Mouse (Mus musculus) gastrocnemius, adult 18-20 months (tissue): ENCODE results near the gene Loxl4. TPM values are rescaled to one million over a fixed set of nuclear protein-coding genes. Genes with fewer than 3 reads are reported as not detected.
A peak's percentile ranks its signal among the peaks of the same experiment; 100 is the strongest.

Experiments
- DNase-seq: peaks from one replicate; pipeline ENCODE4 v3.0.0; 2021; ENCODE audit warnings: low spot score
- long read RNA-seq, 2 experiments: library from polyadenylated mRNA; stranded (forward); transcript quantifications; one replicate each; pipeline ENCODE4 v2.0.0; 2021
- total RNA-seq, 2 experiments: library from RNA; stranded (reverse); gene quantifications; 2 replicates each; pipeline ENCODE4 v1.2.3; 2021

Gene Loxl4
- total RNA-seq, result 1 to 10 TPM in 1 of 2 experiments, under 1 TPM in 1; 0.64 to 1.5 TPM
- long read RNA-seq, experiment 1, partial matches to known transcripts, result 1 of 1 reads
- long read RNA-seq, experiment 1, other reads (novel, unspliced or antisense), result 0 of 1 reads
- long read RNA-seq, experiment 2, result 0 reads

DNA sequence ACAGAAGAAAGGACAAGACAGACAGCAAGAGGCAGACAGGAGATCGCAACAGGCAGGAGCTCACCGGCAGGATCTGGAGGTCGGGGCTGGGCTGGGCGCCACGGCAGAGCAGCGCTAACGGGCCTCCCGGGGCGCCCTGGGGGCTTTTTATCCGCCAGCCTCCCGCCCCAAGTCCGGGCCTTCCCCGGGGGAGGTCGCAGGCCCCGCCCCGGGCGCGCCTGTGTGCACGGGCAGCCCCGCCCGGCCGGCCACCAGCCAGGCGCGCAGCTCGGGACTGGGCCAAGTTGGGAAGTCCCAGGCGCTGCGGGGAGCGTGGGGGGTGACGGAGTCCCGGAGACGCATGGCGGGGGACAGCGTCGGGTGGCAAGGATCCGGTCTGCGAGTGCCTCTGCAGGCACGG is at the start of gene Loxl4:
Gene Loxl4 (minus strand): TSS at position 160 of the 400 bp plus-strand sequence.
- peak; percentile 84 for DNase-seq

DNA sequence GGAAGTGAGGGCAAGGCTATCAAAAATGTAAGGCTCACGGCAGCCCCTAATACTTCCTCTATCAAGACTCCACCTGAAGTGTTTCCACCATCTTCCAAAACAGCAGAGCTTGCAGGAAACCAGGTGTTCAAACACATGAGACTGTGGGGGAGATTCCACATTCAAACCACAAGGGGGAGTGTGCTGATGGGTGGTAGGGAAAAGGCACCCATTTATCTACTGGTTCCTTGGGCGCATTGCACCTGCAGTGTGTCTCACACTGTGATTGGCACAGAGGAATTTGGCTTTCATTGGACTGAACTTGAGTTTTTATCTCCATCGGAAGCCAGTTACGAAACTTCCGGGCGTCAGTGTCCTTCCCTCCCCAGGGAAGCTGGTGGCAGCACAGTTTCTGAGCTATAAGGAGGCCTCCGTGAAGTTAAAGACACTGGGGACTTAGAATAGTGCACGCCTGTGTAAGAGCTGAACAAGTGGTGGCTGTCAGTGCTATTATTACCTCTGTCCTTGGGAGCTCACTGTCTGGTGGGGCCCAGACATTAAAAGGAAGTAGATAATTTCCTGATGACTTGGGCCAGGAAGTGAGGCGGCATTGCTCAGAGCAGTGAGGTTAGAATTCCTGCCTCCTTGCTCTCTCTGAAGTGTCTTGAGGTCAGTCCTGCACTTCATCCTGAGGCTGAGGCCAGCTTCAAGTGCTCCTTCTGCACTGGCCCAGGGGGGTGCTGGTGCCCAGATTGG is 49.0 kb upstream of the Loxl4 start:
- DNase-seq, result no peak

DNA sequence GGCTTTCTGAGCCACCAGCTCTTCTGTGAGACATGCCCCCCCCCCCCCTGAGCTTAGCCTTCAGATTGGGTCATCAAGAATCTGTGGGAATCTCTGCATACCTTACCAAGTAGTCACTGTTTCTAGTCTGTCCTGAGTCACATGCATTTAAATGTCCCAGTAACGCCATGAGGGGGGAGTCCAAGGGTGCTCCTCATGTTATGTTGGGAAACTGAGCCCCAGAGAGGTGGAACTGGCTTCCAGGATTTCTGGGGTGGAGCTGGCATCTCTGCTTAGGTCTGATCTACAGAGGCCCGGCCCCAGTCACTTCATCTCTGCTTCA is 47.6 kb upstream of the Loxl4 start:
- DNase-seq, result no peak

DNA sequence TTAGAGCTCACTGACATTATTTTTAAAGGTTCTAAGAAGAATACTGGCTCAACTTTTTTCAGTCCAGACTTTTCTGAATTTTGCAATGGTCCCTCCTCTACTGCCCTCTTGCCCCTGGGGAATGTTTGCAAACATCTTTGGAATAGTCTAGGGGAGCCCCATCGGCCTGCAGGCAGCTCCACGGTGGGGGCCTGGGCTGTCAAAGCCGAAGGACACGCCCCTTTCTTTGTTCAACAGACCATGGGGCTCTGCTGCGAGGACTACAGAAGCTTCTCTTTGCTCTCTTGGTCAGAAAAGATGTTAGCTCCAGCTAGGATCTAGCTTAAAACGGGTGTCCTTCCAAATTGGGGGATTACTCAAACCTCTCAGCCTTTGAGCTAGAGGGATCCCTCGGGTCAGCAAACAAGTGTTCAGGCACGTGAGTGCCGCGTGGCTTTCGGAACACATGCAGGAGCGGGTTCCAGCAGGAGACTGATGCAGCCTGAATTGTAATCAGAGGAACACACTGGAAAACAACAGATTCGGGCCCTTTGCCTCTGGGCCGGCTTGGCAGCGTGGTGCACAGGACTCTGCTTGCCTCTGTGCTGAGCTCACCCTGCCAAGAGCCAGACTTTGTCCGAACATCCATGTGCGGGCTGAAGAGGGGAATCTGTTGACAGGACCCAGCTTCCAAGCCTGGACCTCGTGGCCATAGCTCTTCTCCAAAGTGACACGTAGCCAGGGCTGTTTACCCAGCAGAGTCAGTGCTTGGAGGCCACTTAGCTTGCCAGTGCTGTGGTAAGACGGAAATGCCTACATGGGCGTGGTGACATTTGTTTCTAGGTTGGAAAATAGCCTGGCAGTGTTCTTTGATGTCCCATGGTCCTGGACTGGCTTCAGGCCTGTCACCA is 47.0 kb upstream of the Loxl4 start:
- peak; percentile 89 for DNase-seq

DNA sequence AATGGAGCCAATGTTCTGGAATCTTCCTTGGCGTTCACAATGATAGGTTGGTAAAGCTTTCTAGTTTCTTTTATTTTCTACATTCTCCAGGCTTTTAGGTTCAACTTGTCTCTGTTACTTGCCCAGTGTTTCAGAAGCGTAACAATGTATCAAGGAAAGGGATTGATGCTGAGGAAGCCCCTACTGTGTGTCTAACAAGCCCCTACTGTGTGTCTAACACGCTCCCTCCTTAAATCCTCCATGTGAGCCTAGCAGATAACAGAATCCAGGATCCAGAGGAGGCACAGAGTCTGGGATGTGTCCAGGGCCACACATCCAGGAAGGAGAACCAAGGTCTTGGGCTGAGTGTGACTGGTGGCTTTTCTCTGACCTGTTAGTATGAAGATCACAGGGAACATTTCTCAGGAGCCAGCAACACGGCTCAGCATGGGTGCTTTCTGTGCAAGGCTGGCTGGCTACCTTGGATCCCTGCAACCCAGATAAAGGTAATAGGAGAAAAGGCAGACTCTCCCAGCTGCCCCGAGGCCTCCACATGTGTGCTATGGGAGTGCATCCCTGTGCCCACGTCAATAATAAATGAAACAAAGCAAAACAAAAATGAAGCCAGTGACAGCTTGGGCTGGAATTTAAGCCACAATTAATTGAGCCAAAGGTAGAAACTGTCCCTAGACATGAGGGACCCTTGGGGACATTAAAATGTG is 46.0 kb upstream of the Loxl4 start:
- no peak for DNase-seq

DNA sequence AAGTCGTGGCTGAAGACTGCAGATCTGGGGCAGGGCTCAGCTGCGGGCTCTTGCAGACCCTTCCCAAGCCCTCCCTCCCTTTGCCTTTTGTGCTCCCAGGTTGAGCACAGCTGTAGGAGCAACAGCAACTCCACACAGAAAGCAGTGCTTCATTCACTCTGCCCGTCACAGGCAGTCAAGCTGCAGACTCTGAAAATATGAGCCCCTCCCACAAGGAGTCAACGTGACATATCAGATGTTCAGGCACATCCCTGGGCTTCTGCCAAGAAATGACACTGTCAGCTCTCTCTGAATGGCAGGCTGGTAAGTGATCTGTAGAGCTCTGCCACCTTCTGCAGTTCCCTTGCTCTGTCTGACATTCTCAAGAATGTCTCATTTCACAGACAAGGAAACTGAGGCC is 45.2 kb upstream of the Loxl4 start:
- no peak for DNase-seq

DNA sequence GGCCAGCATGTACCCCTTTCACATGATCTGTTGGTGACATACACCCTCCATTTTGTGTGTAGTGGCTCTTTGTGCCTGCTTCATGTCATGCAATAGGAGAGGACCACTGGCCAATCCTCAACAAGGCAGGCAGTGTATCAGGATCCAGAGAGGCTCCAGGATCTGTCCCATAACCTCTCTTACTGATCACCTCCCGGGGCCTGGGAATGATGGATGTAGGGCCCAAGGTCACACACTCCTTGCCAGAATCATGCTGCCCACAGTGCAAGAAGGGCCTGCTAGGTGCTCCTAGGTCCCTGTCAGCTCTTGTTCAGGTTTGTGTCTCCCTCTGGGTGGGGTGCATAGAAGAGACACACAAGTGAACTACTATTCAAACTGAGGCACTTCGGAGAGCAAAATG is 44.7 kb upstream of the Loxl4 start:
- DNase-seq, result no peak

DNA sequence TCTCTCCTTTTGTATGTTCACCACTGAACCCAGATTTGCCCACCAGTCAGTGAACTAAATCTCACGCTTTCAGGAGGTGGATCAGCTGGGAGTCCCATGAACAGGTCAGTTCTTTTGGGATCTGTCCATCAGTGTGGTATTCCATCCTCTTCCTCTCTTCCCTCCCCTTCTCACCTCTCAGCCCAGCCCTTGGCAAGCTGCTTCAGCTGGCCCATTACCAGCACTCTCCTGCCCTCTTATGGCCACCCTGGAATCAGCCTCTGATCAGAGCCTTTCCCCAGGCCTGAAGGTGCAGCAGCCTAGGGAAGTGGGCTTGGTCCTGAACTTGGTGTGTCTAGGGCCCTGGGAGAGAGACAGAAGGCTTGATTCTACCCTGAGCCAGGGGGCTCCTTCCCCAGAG is 42.4 kb upstream of the Loxl4 start:
- DNase-seq, result peak; percentile 76

DNA sequence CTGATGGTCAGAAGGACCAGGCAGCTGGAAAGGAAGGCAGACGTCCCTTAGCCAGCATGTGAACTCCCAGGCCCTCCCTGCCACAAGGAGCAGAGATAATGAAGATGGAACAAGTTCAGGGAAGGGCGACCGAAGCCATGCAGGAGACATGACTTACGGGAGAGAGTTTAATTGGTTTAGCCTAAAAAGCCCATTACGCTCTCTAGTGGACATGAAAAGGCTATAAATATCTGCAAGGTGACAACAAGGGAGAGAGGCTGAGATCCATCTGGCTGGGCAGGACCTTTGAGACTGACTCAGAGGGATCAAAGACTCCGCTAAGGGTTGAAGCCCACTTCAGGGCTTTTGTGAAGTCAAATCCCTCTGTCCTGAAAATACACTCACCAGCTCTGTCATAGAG is 40.5 kb upstream of the Loxl4 start:
- DNase-seq, result no peak

DNA sequence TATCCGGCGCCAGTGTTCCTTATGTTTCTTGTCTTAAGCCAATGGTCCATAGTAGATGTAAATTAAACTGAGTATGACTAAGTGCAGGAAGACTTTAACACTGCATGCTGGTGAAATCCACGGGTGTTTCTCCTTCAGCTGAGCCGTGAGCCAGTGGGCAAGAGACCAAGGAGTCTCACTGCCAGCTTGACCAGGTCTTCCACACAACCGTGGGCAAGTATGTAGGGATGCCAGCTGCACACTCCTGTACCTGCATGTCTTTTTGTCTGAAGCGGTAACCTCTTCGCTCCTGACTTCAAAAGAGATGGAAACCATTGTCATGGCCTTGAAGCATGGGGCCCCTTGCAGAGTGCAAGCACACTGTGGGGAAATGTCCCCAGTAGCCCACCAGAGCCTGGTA is 39.8 kb upstream of the Loxl4 start:
- no peak for DNase-seq

DNA sequence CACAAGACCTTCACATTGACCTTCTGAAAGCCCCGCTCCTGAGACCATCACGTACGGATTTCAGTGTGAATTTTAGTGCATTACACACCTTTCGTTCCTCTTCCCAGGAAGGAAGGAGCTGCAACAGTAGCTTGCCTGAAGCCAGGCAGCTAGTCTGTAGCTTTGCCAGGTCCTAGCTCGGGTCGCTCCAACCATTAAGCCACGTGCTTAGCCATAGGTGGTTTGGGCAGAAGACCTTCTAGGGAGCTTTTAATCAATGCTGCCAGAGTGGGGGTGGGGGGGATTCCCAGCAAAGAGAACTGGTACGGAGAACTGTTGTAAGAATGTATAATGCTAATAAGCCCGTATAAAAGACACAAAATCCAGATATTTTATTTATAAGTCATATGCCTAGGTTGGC is 27.6 kb upstream of the Loxl4 start:
- no peak for DNase-seq

DNA sequence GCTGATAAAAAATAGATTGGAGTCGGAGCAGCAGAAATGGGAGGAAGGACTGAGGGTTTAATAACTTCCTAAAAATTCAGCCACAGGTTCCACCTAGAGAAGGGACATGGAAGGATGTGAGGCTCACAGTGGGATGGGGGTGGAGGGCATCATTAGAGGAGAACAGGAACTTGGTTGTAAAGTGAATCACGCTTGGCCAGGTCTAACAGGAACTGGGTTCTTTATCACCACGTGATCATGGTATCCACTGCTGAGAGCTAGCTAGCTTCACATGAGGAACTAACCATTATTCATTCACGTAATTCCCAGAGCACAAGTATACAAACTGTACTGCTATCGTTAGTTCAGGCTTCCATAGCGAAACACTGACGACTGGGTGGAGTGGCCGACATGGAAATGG is 26.9 kb upstream of the Loxl4 start:
- DNase-seq, result no peak

DNA sequence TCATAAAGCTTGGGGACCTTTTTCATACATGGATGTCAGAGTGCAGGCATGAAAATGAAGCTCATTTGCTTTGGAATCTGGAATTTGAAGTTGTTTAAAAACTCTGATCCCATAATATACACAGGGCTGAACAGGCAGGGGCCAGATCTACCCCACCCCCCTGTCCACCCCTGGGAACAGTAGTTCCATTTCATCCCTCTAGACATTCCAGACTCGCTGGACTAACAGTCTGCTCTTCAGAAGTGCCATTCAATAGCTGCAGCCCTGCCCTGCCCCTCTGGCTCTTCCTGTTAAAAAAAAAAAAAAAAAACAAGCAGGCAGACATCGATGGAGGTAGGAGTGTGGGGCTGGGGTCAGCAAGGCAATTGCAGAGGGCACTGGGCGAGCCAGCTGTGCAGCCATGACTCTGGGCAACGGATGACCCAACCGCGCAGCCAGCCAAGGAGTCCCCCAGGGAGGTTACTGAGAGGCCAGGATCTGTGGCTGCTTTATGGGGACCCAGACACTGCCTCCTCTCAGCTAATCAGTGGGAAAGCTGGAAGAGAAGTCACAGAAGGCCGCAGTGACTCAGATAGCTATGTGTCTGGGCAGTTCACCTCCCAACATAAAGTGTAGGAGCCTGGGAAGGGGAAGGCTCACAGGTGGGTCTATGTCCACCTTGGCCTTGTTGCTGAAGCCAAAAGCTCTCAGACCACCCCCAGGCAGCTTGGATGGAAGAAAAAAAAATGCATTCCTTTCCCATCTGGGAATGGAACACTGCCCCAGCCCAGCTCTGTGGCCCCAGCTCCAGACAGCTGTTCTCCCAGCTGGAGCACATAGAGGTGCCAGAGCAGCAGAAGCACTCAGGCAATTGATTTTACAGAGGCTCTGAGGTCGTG is 26.2 kb upstream of the Loxl4 start:
- DNase-seq, result peak; percentile 53

DNA sequence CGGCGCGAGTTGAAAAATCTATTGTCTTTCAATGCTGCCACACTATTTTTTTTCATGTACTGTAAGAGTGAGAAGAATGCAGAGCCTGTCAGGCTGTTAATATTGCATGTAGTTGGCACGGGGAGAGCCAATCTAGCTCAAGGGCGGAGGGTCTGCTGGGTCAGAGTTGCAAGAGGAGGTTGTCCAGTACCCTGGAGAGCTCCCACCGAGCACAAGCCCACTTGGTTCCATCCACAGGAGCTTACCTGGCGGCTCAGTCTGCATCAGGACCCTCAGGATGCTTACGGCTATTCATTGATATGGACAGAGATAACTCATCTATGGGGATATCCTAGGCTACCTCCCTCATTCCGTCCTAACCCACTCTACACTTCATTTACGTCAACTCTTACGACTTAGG is 24.0 kb upstream of the Loxl4 start:
- no peak for DNase-seq

DNA sequence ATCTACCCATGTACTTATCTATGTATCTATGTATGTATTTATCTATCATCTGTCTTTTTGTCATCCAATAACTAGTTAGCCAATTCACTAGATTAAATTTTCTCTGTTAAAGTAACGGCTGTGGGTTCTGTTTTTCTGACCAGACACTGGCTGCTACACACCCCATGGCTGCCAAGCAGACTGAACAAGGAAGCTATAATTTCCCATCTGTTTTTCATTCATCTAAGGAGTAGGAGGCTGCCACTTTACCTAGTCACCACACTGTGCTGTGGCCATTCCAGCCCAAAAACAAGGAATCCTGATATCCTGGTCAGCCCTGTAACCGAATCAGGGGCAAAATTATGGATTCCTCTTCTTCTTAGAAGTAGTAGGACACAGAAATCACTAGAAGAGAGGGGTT is 21.0 kb upstream of the Loxl4 start:
- no peak for DNase-seq

DNA sequence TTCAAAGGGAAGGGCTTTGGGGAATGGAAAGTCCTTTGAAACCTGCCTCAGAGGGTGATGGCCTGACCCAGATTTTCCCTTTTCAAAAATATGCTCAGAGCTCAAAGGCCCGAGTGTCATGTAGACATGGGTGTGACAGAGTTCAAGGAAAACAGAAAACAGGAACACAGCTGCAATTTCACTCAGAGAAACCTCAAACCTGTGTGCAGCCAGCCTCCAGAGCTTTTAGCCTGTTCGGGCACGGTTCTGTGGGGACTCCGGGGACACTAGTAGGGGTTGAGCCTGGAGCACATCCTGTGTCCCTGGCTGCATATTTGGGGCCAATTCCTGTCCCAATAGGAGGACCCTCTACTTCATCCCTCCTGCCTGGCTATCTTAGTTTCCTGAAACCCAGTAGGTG is 19.7 kb upstream of the Loxl4 start:
- DNase-seq, result peak; percentile 34

DNA sequence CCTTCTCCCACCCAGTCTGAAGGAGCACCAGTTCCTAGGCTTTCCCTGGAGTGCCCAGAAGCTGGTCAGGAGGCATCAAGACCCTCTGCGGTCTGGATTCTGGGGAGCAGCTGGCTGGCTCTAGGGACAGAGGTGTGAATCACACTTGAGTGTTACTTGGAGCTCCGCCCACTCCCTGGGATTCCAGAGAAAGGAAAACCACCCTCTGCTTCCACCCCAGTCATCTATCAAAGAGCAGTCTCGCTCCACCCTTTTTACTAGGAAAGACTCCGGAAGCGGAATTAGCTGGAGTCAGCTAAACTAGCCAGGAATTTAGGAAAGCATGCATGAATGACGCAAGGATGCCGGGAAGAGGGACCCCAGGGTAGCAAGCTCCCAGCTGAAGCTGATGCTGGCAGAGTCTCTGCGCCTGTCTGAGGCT is 18.9 kb upstream of the Loxl4 start:
- peak; percentile 65 for DNase-seq

DNA sequence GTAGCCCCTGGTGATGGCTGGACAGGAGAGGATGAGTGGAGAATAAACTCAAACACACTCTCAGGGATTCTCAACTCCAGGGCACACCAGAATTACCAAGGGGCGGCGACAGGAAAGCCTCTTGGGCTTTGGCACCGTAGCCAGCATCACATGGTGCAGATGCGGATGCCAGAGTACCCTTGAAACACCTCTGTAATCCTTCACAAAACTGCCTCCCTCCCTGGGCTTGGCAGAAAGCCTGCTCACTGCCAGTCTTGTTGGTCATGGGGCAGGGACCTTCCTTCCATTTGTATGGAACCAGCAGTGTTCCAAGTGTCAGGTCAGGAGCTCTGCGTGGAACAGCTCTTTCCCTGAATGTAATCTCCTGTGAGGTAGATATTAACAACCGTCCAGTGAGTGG is 15.5 kb upstream of the Loxl4 start:
- no peak for DNase-seq

DNA sequence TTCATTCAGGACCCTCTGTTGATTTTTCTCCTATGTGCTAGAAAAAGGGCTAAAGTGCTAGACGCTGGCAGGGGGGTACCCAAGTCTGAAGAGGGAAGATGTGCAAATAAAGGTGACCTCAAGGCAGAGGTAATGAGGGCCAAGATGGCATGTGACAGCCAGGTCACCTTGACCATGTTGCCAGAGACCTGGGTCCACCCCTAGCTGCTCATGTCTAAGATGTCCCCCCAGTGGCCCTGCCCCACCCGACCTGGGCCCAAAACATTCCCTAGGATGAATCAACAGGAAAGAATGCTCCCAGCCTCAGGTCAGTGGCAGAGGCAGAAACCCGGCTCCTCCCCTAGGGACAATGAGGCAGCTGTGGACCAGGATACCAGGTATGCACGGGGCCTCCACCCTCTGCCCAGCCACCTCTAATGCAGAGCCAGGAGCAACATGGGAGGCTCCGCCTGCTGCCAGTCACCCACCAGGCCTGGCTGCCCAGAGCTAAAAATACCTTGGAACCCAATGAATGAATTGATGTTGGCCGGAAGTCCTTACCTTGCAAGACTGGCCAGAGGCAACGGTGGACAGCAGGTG is 1.1 kb upstream of the Loxl4 start:
- DNase-seq, result no peak

DNA sequence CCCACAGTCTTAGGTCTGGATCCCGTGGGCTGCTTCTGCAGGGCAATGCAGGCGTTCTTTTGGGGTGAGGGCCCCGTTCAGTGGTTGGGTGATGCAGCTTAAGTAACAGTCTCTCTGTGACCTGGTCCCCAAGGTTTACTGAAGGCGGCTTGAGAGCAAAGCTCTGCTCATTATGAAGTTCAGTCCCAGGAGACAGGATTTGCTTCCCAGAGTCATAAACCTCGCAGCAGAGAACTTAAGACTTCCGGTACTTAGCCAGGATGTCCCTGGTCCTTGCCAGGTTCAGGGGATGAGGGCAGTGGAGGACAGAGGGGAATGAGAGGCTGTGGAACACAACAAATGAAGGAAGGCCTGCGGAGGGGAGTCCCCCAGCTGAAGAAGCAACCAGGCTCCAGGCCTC is 503 bp upstream of the Loxl4 start:
- DNase-seq, result peak; percentile 26

DNA sequence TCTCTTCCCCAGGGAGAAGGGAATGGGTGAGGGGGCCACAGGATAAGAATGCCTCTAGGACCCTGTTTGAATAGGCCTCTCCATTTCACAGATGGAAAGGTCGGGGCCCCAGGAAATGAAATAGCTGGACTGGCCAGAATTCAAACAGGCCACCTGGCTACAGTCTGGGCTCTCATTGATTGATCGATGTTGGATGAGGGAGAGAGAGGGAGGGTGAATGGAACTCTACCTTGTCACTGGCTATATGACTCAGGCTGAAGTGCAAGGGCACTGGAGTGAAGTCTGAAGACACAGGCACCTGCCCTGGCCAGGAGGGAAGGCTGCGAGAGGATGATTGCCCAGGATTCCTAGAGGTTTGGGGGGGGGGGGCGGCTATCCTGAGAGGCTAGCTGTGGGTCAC is 867 bp downstream of the Loxl4 start:
- DNase-seq, result no peak
